In genomic region chr10:37111432-37111831, GRCm38 (mm10) we compare ENCODE assay signal across 12 mouse cellular contexts.
"Had no signal": no experiment of that assay in that cellular context is flagged by ENCODE, and none has a peak within 500 bp of the region (broad histone marks: within the 10 kb centered on the region; RNA-seq: fewer than 3 reads in every experiment).

No protein-coding gene starts in this region.

- DNase-seq: liver, embryonic 13.5 days; liver, postnatal 0 days; lung, adult 2 months; lung, postnatal 4 days; midbrain, embryonic 14.5 days; retina, postnatal 1 day; spleen, adult 18-20 months; thymus, adult 2 months; thymus, postnatal 14 days; thymus, postnatal 36 days had no signal

- ATAC-seq: liver, postnatal 0 days; lung, postnatal 0 days; midbrain, embryonic 16.5 days had no signal
